Mouse (Mus musculus): Measurements from ENCODE around the gene Gprc5d. TPM values are rescaled to one million over a fixed set of nuclear protein-coding genes. Genes with fewer than 3 reads are reported as not detected.

Gene Gprc5d
- total and polyA plus RNA-seq, 3 experiments, result not detected

DNA sequence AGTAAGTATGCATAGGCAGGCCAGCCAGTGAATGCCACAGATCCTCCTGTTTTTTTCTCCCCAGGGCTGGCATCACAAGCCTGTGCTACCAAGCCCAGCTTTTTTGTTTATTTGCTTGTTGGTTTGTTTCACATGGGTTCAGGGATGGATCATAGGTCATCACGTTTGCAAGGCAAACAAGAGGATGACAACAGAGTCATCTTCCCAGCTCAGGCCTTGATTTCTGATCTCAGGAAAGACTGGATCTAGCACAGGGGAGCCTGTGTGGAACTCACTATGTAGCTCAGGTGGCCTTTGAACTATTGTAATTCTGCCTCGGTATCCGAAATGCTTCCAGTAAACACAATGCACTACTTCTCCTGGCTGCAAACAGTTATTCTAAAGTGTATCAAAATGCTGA lies 44.2 kb upstream of the Gprc5d start:
- H3K4me1 ChIP-seq (ENCODE audit: control insufficient read depth, insufficient read depth, low read length), result peaks cover under 1% of the 10 kb centered on the region; the same call in 1 of the 2 replicates
- H3K4me3 ChIP-seq, result no peak overlapping the region
- H3K9ac ChIP-seq (ENCODE audit: low read depth, low read length), result no peak overlapping the region
- intact Hi-C loops (cut with DNase I), result loop anchor here (5.0 kb wide), 1 partner anchor 70 kb away; no protein-coding TSS in a partner anchor
- no peak for DNase-seq
- TF ChIP-seq CTCF (IDR thresholded peaks at IDR 0.05) (no peak), EP300 (IDR thresholded peaks at IDR 0.05; ENCODE audit: insufficient read depth, low read depth, low read length) (no peak), POLR2A (IDR thresholded peaks at IDR 0.05; ENCODE audit: insufficient read depth, low read depth, low read length) (no peak)
- H3K27ac ChIP-seq, result no peak overlapping the region
- H3K79me2 ChIP-seq (replicated peaks; ENCODE audit: control insufficient read depth, insufficient read depth, low read length), result no peaks in the 10 kb centered on the region
- H3K27me3 ChIP-seq (ENCODE audit: control insufficient read depth, insufficient read depth, low read length), result no peaks in the 10 kb centered on the region
- no peaks in the 10 kb centered on the region for H3K36me3 ChIP-seq (ENCODE audit: control insufficient read depth, insufficient read depth, low read length)
- WGBS, result 90% methylated on average over 3 of the region's 3 CpGs

GRCm38 (mm10) chr6:135161356-135161755 lies 43.3 kb upstream of the Gprc5d start:
- Histone ChIP-seq H3K36me3 (ENCODE audit: control insufficient read depth, insufficient read depth, low read length) (no peaks in the 10 kb centered on the region), H3K4me1 (ENCODE audit: control insufficient read depth, insufficient read depth, low read length) (no peaks in the 10 kb centered on the region), H3K27ac (no peak overlapping the region), H3K27me3 (ENCODE audit: control insufficient read depth, insufficient read depth, low read length) (no peaks in the 10 kb centered on the region), H3K9ac (ENCODE audit: low read depth, low read length) (no peak overlapping the region), H3K4me3 (no peak overlapping the region), H3K79me2 (replicated peaks; ENCODE audit: control insufficient read depth, insufficient read depth, low read length) (no peaks in the 10 kb centered on the region)
- 55% methylated on average over 4 of the region's 4 CpGs for WGBS
- intact Hi-C loops (cut with DNase I), result loop anchor here (5.0 kb wide), 1 partner anchor 71 kb away; no protein-coding TSS in a partner anchor
- no peak for DNase-seq
- TF ChIP-seq CTCF (IDR thresholded peaks at IDR 0.05), result no peak
- no peak for TF ChIP-seq EP300 (IDR thresholded peaks at IDR 0.05; ENCODE audit: insufficient read depth, low read depth, low read length)
- TF ChIP-seq POLR2A (IDR thresholded peaks at IDR 0.05; ENCODE audit: insufficient read depth, low read depth, low read length), result no peak

DNA sequence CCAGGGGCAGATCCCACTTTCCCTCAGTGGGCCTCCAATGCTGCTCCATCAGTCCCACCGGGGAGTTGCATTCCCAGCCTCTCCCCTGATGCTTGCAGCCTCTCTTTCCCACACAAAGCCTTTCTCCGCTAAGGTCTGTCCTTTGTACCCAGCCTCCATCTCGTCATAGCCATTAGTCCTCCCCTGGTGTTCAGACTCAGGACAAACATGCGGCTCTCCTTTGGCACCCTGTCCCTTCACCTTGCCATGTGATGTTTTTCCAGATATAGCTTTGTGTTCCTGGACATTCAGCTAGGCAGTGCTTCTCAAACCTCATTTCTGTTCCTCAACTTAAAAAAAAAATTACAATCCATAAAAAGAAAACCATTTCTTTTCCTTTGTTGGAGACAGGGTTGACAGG lies 40.4 kb upstream of the Gprc5d start:
- 67% methylated on average over 4 of the region's 4 CpGs for WGBS
- DNase-seq, result no peak
- TF ChIP-seq POLR2A (IDR thresholded peaks at IDR 0.05; ENCODE audit: insufficient read depth, low read depth, low read length), result no peak
- TF ChIP-seq EP300 (IDR thresholded peaks at IDR 0.05; ENCODE audit: insufficient read depth, low read depth, low read length), result no peak
- TF ChIP-seq CTCF (IDR thresholded peaks at IDR 0.05), result no peak

GRCm38 (mm10) chr6:135157496-135157895 lies 39.4 kb upstream of the Gprc5d start:
- H3K27ac ChIP-seq, result no peak overlapping the region
- DNase-seq, result no peak
- no peak overlapping the region for H3K4me3 ChIP-seq
- no peaks in the 10 kb centered on the region for H3K4me1 ChIP-seq (ENCODE audit: control insufficient read depth, insufficient read depth, low read length)
- H3K9ac ChIP-seq (ENCODE audit: low read depth, low read length), result no peak overlapping the region
- H3K27me3 ChIP-seq (ENCODE audit: control insufficient read depth, insufficient read depth, low read length), result no peaks in the 10 kb centered on the region
- TF ChIP-seq POLR2A (IDR thresholded peaks at IDR 0.05; ENCODE audit: insufficient read depth, low read depth, low read length), result no peak
- peak; percentile 36 for TF ChIP-seq CTCF (IDR thresholded peaks at IDR 0.05)
- intact Hi-C loops (cut with DNase I), result no loop called here
- no peaks in the 10 kb centered on the region for H3K36me3 ChIP-seq (ENCODE audit: control insufficient read depth, insufficient read depth, low read length)
- WGBS, result 60% methylated on average over 4 of the region's 4 CpGs
- H3K79me2 ChIP-seq (replicated peaks; ENCODE audit: control insufficient read depth, insufficient read depth, low read length), result no peaks in the 10 kb centered on the region

More for the DNA sequence above, 40.4 kb upstream of the Gprc5d start:
- Histone ChIP-seq H3K27me3 (ENCODE audit: control insufficient read depth, insufficient read depth, low read length) (no peaks in the 10 kb centered on the region), H3K4me3 (no peak overlapping the region), H3K27ac (no peak overlapping the region), H3K79me2 (replicated peaks; ENCODE audit: control insufficient read depth, insufficient read depth, low read length) (no peaks in the 10 kb centered on the region), H3K36me3 (ENCODE audit: control insufficient read depth, insufficient read depth, low read length) (no peaks in the 10 kb centered on the region), H3K4me1 (ENCODE audit: control insufficient read depth, insufficient read depth, low read length) (no peaks in the 10 kb centered on the region), H3K9ac (ENCODE audit: low read depth, low read length) (no peak overlapping the region)
- intact Hi-C loops (cut with DNase I), result no loop called here

DNA sequence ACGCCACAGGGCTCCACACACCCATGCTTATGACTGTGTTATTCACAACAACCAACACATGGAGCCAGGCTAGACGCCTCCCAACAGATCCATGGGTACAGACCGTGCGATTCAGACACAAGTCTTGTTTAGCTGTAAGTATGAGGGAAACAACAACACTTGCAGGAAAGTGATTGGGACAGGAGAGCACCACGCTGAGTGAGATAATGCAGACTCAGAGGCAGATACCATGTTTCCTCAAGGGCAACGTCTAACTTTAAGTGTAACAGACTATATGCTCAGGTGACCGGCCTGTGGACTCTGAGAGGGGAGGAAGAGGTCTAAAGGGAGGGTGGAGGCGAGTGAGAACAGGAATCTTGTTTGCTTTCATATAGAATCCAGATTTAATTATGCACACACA lies 38.5 kb upstream of the Gprc5d start:
- Histone ChIP-seq H3K79me2 (replicated peaks; ENCODE audit: control insufficient read depth, insufficient read depth, low read length) (no peaks in the 10 kb centered on the region), H3K27me3 (ENCODE audit: control insufficient read depth, insufficient read depth, low read length) (no peaks in the 10 kb centered on the region), H3K36me3 (ENCODE audit: control insufficient read depth, insufficient read depth, low read length) (no peaks in the 10 kb centered on the region), H3K4me1 (ENCODE audit: control insufficient read depth, insufficient read depth, low read length) (no peaks in the 10 kb centered on the region), H3K27ac (peak overlapping the region; percentile 23), H3K9ac (ENCODE audit: low read depth, low read length) (no peak overlapping the region), H3K4me3 (no peak overlapping the region)
- intact Hi-C loops (cut with DNase I), result no loop called here
- no peak for DNase-seq
- TF ChIP-seq EP300 (IDR thresholded peaks at IDR 0.05; ENCODE audit: insufficient read depth, low read depth, low read length) (no peak), POLR2A (IDR thresholded peaks at IDR 0.05; ENCODE audit: insufficient read depth, low read depth, low read length) (no peak), CTCF (IDR thresholded peaks at IDR 0.05) (no peak)
- 52% methylated on average over 8 of the region's 8 CpGs for WGBS

DNA sequence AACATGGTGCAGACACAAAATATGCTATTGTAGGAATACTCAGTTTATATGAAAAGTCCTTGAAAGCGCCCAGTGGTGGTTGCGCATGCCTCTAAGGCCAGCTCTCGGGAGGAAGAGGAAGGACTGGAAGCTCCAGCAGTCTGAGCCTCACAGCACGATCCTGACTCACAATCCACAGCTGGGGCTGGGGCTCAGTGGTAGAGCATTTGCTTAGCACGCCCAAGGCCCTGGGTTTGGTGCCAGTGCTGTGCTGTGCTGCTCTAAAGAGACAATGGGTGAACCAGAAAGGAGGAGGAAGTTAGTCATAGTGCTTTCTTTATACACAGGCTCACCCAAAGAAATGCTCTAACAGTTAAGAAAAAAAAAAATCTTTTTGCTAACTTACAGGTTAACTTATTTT lies 35.6 kb upstream of the Gprc5d start:
- no peaks in the 10 kb centered on the region for H3K36me3 ChIP-seq (ENCODE audit: control insufficient read depth, insufficient read depth, low read length)
- no peak for TF ChIP-seq POLR2A (IDR thresholded peaks at IDR 0.05; ENCODE audit: insufficient read depth, low read depth, low read length)
- TF ChIP-seq EP300 (IDR thresholded peaks at IDR 0.05; ENCODE audit: insufficient read depth, low read depth, low read length), result no peak
- H3K4me3 ChIP-seq, result no peak overlapping the region
- no peaks in the 10 kb centered on the region for H3K4me1 ChIP-seq (ENCODE audit: control insufficient read depth, insufficient read depth, low read length)
- no peak overlapping the region for H3K27ac ChIP-seq
- H3K27me3 ChIP-seq (ENCODE audit: control insufficient read depth, insufficient read depth, low read length), result no peaks in the 10 kb centered on the region
- no peaks in the 10 kb centered on the region for H3K79me2 ChIP-seq (replicated peaks; ENCODE audit: control insufficient read depth, insufficient read depth, low read length)
- intact Hi-C loops (cut with DNase I), result no loop called here
- WGBS, result 75% methylated on average over 5 of the region's 5 CpGs
- no peak for DNase-seq
- no peak overlapping the region for H3K9ac ChIP-seq (ENCODE audit: low read depth, low read length)

Measured in heart, adult 2 months (tissue).